Mouse (Mus musculus) C2C12 (cell line): ENCODE results near the gene Tgm1.

Experiments used
- CEBPB ChIP-seq: IDR thresholded peaks from one replicate; pipeline ENCODE4 v1.6.1; 2011; ENCODE audit warnings: low read depth, mild to moderate bottlenecking, control low read depth, moderate library complexity
- CTCF ChIP-seq: IDR thresholded peaks from one replicate; pipeline ENCODE4 v1.5.1; 2011; ENCODE audit not compliant: control insufficient read depth, insufficient read depth, insufficient read length
- FOSL1 ChIP-seq: IDR thresholded peaks from one replicate; pipeline ENCODE4 v1.8.0; 2011; ENCODE audit warnings: mild to moderate bottlenecking, low read length; ENCODE audit not compliant: poor library complexity, insufficient read depth, severe bottlenecking
- MAX ChIP-seq: IDR thresholded peaks from one replicate; pipeline ENCODE4 v1.6.1; 2011; ENCODE audit warnings: mild to moderate bottlenecking, control low read depth
- MYOD1 ChIP-seq: IDR thresholded peaks from one replicate; pipeline ENCODE4 v1.6.1; 2011; ENCODE audit warnings: low read depth; ENCODE audit not compliant: control insufficient read depth, insufficient read length
- USF1 ChIP-seq: IDR thresholded peaks from one replicate; pipeline ENCODE4 v1.6.1; 2011; ENCODE audit warnings: low read depth, mild to moderate bottlenecking, control low read depth, moderate library complexity

DNA sequence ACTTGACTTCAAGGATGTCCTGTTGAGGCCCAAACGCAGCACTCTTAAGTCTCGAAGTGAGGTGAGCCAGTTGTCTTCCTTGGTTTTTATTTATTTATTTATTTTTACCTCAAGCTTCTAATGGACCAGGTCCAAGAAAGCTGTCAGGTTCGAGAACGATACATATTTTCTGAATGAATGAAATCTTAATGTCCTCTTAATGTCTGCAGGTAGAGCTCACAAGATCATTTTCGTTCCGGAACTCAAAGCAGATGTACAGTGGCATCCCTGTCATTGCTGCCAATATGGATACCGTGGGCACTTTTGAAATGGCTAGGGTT lies 41.0 kb downstream of the Tgm1 start:
- no peak for TF ChIP-seq CTCF
- TF ChIP-seq USF1, result no peak
- TF ChIP-seq MAX, result no peak
- no peak for TF ChIP-seq CEBPB
- TF ChIP-seq MYOD1, result no peak
- no peak for TF ChIP-seq FOSL1
